Mouse (Mus musculus) ES-Bruce4 (cell line): ENCODE measurements around the gene Tbc1d22a.

Source experiments
- CTCF ChIP-seq: IDR thresholded peaks from one replicate; pipeline ENCODE4 v1.8.1; 2011; ENCODE audit warnings: low read depth, low read length
- EP300 ChIP-seq: IDR thresholded peaks from 2 replicates; pipeline ENCODE4 v1.6.1; 2011; ENCODE audit warnings: low read depth, low read length; ENCODE audit not compliant: insufficient read depth
- POLR2A ChIP-seq: IDR thresholded peaks from one replicate; pipeline ENCODE4 v1.8.1; 2011; ENCODE audit warnings: low read length; ENCODE audit not compliant: insufficient read depth

- TF ChIP-seq CTCF (no peak), POLR2A (no peak), EP300 (no peak)
These were observed 69.0 kb downstream of the Tbc1d22a start for GRCm38 (mm10) chr15:86283238-86283637.
